Mouse (Mus musculus) embryonic facial prominence, embryonic 10.5 days (tissue): ENCODE results near the gene Nrxn1. TPM values are rescaled to one million over a fixed set of nuclear protein-coding genes. Genes with fewer than 3 reads are reported as not detected.
A peak's percentile ranks its signal among the peaks of the same experiment; 100 is the strongest.

Experiments used
- DNase-seq: peaks from one replicate; pipeline ENCODE4 v3.0.0-alpha.2; 2017; ENCODE audit warnings: low spot score
- H3K27ac ChIP-seq: fragments of 300-500 bp; sonication (generic); replicated peaks from 2 replicates; pipeline ENCODE4 v1.5.1; 2016; ENCODE audit warnings: mild to moderate bottlenecking
- H3K27me3 ChIP-seq: fragments of 300-500 bp; sonication (generic); replicated peaks from 2 replicates; pipeline ENCODE4 v1.6.1; 2016; ENCODE audit warnings: low read depth, mild to moderate bottlenecking; ENCODE audit not compliant: poor library complexity, severe bottlenecking
- H3K36me3 ChIP-seq: fragments of 300-500 bp; sonication (generic); replicated peaks from 2 replicates; pipeline ENCODE4 v1.6.1; 2016; ENCODE audit warnings: mild to moderate bottlenecking, moderate library complexity
- H3K4me1 ChIP-seq: fragments of 300-500 bp; sonication (generic); 2 replicates; pipeline ENCODE4 v1.6.1; 2016
- H3K4me3 ChIP-seq: fragments of 300-500 bp; sonication (generic); 2 replicates; pipeline ENCODE4 v1.5.1; 2016; ENCODE audit warnings: mild to moderate bottlenecking, moderate library complexity
- H3K9me3 ChIP-seq: fragments of 300-500 bp; sonication (generic); 2 replicates; pipeline ENCODE4 v1.6.1; 2016; ENCODE audit warnings: mild to moderate bottlenecking
- WGBS: fragments of 180-500 bp; shearing (Covaris S2); methylation state at CpG from one replicate; pipeline ENCODE4 v1.1.7; 2016; 5-methylcytosine and 5-hydroxymethylcytosine counted together
- polyA plus RNA-seq: library from polyadenylated mRNA; unstranded; fragments of >200 nt; fragmentation: Nextera tagmentation; extraction: Ambion mirVana; gene quantifications from 2 replicates; pipeline ENCODE4 v1.2.1, GENCODE M21; 2016

Gene Nrxn1
- polyA plus RNA-seq, 1 experiment from 2014 or later: 4.1 TPM

DNA sequence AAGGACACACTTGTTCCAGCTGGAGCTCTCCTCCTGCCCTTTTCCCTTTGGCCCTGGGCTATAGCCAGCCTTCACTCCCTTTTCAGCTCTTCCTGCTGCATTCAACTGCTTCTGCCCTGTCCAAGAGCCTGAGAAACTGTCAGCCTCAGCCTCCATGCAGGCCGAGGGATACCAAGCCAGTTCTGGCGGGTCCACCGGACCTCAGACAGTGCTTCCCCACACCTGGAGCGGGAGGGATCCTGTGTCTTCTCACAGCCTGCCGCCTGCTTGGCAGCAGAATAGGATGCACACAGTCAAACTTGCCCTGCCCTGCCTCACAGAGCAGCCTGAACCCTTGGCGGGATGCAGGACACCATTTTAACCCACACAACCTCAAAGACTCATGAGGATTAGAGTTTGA lies 698.3 kb downstream of the Nrxn1 start:
- no peak overlapping the region for H3K4me3 ChIP-seq
- peaks cover 9% of the 10 kb centered on the region for H3K4me1 ChIP-seq
- DNase-seq: no peak
- H3K27ac ChIP-seq: no peak overlapping the region
- 89% methylated on average over 6 of the region's 6 CpGs for WGBS
- H3K27me3 ChIP-seq: no peaks in the 10 kb centered on the region
- H3K36me3 ChIP-seq: no peaks in the 10 kb centered on the region
- H3K9me3 ChIP-seq: no peaks in the 10 kb centered on the region

DNA sequence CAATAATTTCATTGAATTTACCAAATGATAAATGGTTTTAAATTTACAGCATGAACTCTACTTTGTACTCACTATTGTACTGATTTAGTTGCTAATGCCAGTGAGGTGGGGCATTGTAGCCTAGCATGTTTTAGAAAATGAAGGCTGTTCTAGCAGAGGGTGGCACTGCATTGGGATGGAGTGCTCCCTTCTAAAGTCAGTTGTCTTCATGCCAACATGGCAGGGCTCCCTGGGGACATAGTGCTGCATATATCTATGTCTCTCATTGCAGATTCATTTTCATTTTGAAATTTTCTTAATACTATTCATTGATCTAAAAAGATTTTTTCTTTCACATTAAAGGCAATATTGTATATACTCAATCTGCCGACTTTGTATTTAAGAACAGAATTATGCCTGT lies 700.1 kb downstream of the Nrxn1 start:
- H3K27ac ChIP-seq: no peak overlapping the region
- peaks cover 9% of the 10 kb centered on the region for H3K4me1 ChIP-seq
- no peaks in the 10 kb centered on the region for H3K36me3 ChIP-seq
- H3K27me3 ChIP-seq: no peaks in the 10 kb centered on the region
- no peak for DNase-seq
- H3K4me3 ChIP-seq: no peak overlapping the region
- WGBS: 89% methylated on average over 1 of the region's 1 CpGs
- no peaks in the 10 kb centered on the region for H3K9me3 ChIP-seq

GRCm38 (mm10) chr17:90390316-90391212 lies 702.3 kb downstream of the Nrxn1 start:
- H3K27ac ChIP-seq: no peak overlapping the region

DNA sequence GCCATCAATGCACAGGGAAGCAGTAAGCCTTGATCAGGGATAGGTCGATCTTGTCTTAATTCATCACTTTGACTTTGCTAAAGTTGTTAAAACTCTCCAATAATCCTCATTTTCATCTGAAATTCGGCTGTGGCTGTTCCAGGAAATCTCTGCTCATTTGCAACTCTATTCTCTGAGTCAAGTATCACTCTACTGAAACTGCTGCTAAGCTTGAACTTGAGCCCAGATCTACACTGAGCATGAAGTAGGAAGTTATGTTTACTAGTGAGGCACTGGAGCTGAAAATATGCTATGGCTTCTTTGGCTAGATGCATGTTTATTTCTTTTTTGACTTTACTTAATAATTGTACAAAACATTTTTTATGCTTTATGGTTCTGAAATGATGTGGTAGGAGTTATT lies 708.0 kb downstream of the Nrxn1 start:
- no peak for DNase-seq
- Histone ChIP-seq H3K9me3 (no peaks in the 10 kb centered on the region), H3K4me1 (no peaks in the 10 kb centered on the region), H3K4me3 (no peak overlapping the region), H3K27me3 (no peaks in the 10 kb centered on the region), H3K36me3 (no peaks in the 10 kb centered on the region), H3K27ac (no peak overlapping the region)
- WGBS: 74% methylated on average over 2 of the region's 2 CpGs

More at GRCm38 (mm10) chr17:90390316-90391212, 702.3 kb downstream of the Nrxn1 start:
- Histone ChIP-seq H3K4me3 (no peak overlapping the region), H3K36me3 (no peaks in the 10 kb centered on the region), H3K9me3 (no peaks in the 10 kb centered on the region), H3K4me1 (peaks cover 9% of the 10 kb centered on the region), H3K27me3 (no peaks in the 10 kb centered on the region)
- peak; percentile 19 for DNase-seq
- 31% methylated on average over 7 of the region's 7 CpGs for WGBS

GRCm38 (mm10) chr17:90382496-90383443 lies 710.1 kb downstream of the Nrxn1 start:
- no peaks in the 10 kb centered on the region for H3K27me3 ChIP-seq
- no peaks in the 10 kb centered on the region for H3K9me3 ChIP-seq
- no peak overlapping the region for H3K4me3 ChIP-seq
- no peaks in the 10 kb centered on the region for H3K36me3 ChIP-seq
- H3K27ac ChIP-seq: no peak overlapping the region
- no peaks in the 10 kb centered on the region for H3K4me1 ChIP-seq
- WGBS: 75% methylated on average over 5 of the region's 5 CpGs
- DNase-seq: no peak

GRCm38 (mm10) chr17:90376533-90376932 lies 716.3 kb downstream of the Nrxn1 start:
- no peak overlapping the region for H3K4me3 ChIP-seq
- no peak for DNase-seq
- no peak overlapping the region for H3K27ac ChIP-seq
- no peaks in the 10 kb centered on the region for H3K9me3 ChIP-seq
- WGBS: 90% methylated on average over 2 of the region's 2 CpGs
- no peaks in the 10 kb centered on the region for H3K4me1 ChIP-seq
- no peaks in the 10 kb centered on the region for H3K27me3 ChIP-seq
- no peaks in the 10 kb centered on the region for H3K36me3 ChIP-seq

DNA sequence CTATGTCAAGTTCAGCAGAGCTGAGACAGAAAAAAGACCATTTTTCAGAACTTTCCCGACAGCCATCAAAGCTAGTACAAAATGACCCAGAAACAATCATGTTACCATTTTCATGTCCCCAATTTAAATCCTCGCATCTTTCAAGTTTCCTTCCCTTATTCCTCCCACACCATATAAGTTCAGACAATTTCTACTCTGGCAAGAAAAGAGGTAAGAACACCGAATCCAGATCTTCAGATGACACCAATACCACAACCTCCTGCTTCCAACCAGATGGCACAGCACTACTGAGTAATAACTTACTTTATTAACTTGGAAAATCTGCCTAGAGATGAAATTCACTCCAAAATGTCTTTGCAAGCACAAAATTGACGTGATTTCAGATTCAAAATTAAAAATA lies 730.7 kb downstream of the Nrxn1 start:
- WGBS: 89% methylated on average over 4 of the region's 4 CpGs
- Histone ChIP-seq H3K36me3 (no peaks in the 10 kb centered on the region), H3K27me3 (no peaks in the 10 kb centered on the region), H3K27ac (no peak overlapping the region), H3K4me3 (no peak overlapping the region), H3K4me1 (no peaks in the 10 kb centered on the region), H3K9me3 (no peaks in the 10 kb centered on the region)
- DNase-seq: no peak

GRCm38 (mm10) chr17:90349385-90350095 lies 743.3 kb downstream of the Nrxn1 start:
- H3K36me3 ChIP-seq: no peaks in the 10 kb centered on the region
- 72% methylated on average over 5 of the region's 5 CpGs for WGBS

DNA sequence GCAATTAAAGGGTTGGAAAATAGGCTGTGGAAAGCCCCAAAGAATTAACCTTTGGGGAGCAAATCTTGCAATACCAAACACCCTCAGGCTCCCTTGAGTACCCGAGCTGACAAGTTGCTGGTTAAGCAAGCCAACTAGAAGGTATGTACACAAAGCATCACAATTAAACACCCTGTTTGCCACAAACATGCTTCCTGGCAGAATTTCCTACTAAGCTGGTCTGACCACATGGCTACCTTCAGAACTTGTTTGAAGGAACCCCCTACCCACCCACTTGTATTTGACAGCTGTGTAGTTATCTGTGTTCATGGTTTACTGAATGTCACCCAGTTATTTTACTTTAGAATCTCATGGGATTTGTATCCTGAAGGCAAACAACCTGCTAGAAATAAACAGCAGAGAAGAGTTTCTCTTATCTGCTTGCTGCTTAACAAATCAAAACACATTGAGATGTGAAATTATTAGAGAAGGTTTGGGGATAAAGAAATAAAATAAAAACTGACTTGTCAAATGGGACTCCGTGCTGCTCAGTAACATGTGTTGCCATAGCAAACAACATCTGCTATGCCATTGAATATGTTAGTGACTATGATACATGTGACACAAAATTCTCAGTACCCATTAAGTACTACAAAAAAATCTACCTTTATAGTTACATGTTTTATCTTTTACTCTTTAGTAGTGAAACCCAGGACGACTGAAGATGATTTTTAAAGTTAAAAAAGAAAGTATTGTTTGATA lies 746.0 kb downstream of the Nrxn1 start:
- no peaks in the 10 kb centered on the region for H3K9me3 ChIP-seq
- H3K4me1 ChIP-seq: no peaks in the 10 kb centered on the region
- no peak overlapping the region for H3K27ac ChIP-seq
- no peak for DNase-seq
- 69% methylated on average over 3 of the region's 3 CpGs for WGBS
- no peak overlapping the region for H3K4me3 ChIP-seq
- no peaks in the 10 kb centered on the region for H3K36me3 ChIP-seq
- H3K27me3 ChIP-seq: no peaks in the 10 kb centered on the region

More at GRCm38 (mm10) chr17:90349385-90350095, 743.3 kb downstream of the Nrxn1 start:
- Histone ChIP-seq H3K4me1 (no peaks in the 10 kb centered on the region), H3K4me3 (no peak overlapping the region), H3K27me3 (no peaks in the 10 kb centered on the region), H3K27ac (no peak overlapping the region), H3K9me3 (no peaks in the 10 kb centered on the region)
- no peak for DNase-seq

DNA sequence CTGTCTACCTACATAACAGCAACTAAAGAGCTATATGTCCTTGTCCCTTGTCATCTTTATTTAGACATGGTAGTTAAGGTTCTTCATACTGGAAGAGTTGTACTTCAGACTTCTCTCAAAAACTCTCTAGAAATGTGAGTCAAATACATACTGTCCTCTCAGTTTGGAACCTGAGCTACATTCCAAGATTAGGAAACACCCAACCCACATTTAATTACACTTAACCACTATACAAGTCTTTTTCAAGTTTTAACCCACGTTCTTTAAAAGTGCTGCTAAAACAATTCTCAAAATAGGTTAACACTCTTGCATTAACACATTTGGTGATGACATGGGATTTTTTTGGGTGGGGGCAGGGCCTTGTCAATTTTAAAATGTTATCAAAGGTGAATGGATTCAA lies 759.4 kb downstream of the Nrxn1 start:
- no peaks in the 10 kb centered on the region for H3K9me3 ChIP-seq
- DNase-seq: no peak
- H3K4me1 ChIP-seq: no peaks in the 10 kb centered on the region
- H3K4me3 ChIP-seq: no peak overlapping the region
- H3K36me3 ChIP-seq: no peaks in the 10 kb centered on the region
- no peaks in the 10 kb centered on the region for H3K27me3 ChIP-seq
- 77% methylated on average over 1 of the region's 1 CpGs for WGBS
- no peak overlapping the region for H3K27ac ChIP-seq

- no peaks in the 10 kb centered on the region for H3K9me3 ChIP-seq
- DNase-seq: peak; percentile 9
- WGBS: 89% methylated on average over 6 of the region's 6 CpGs
- H3K4me3 ChIP-seq: no peak overlapping the region
- no peak overlapping the region for H3K27ac ChIP-seq
- no peaks in the 10 kb centered on the region for H3K27me3 ChIP-seq
- H3K36me3 ChIP-seq: no peaks in the 10 kb centered on the region
- H3K4me1 ChIP-seq: no peaks in the 10 kb centered on the region
Observed at GRCm38 (mm10) chr17:90323674-90324073, 769.2 kb downstream of the Nrxn1 start.

- Histone ChIP-seq H3K27ac (no peak overlapping the region), H3K27me3 (no peaks in the 10 kb centered on the region), H3K4me1 (no peaks in the 10 kb centered on the region), H3K9me3 (no peaks in the 10 kb centered on the region), H3K4me3 (no peak overlapping the region), H3K36me3 (no peaks in the 10 kb centered on the region)
- 68% methylated on average over 4 of the region's 4 CpGs for WGBS
- no peak for DNase-seq
Observed at GRCm38 (mm10) chr17:90272225-90272624, 820.6 kb downstream of the Nrxn1 start.
